Mouse (Mus musculus) spleen, adult 18-20 months (tissue): ENCODE data around the gene Cntd1.

Experiments used
- DNase-seq, 2 experiments: peaks; one replicate each; pipeline ENCODE4 v3.0.0; 2022; ENCODE audit warnings: mixed read lengths in 2 of 2

Gene Cntd1

GRCm38 (mm10) chr11:101278223-101279192 lies at the start of gene Cntd1, which contains the start of gene Coa3:
Gene Cntd1, plus strand, starts transcription at chr11:101279012.
Gene Coa3, minus strand, starts transcription at chr11:101279114.
- peak; percentile 62 to 70 for DNase-seq

DNA sequence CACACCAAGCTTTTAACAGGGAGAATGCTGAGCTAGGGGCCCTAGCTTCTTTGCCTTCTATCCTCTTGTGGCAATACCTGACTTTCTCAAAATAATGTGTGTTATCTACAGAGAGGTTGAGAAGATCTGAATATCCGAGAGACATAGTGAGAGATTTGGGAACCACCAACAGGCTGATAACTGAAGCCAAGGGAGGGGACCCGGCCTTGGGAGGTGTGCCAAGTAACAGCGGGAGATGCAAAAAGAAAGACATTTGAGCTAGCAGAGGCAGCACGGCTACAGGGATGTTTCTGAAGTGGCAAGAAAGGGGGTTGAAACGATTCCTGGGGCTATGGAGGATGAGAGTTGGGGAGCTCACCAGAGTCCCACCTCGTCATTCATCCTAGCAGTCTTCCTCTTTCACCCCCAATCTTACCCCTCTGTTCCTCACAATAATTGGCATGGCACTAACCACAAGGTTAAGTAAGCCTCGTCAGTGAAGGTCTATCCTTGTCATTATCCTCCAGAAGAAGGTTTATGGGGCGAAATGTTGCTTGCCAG lies 49.4 kb upstream of the Cntd1 start:
- DNase-seq: no peak

- DNase-seq: no peak
Measured at GRCm38 (mm10) chr11:101230061-101230511, 48.7 kb upstream of the Cntd1 start.

- DNase-seq: no peak
Measured at GRCm38 (mm10) chr11:101230526-101230925, 48.3 kb upstream of the Cntd1 start.

- DNase-seq: no peak
Measured at GRCm38 (mm10) chr11:101230991-101231871, 47.6 kb upstream of the Cntd1 start.

GRCm38 (mm10) chr11:101232010-101232839 lies 46.6 kb upstream of the Cntd1 start:
- no peak for DNase-seq

DNA sequence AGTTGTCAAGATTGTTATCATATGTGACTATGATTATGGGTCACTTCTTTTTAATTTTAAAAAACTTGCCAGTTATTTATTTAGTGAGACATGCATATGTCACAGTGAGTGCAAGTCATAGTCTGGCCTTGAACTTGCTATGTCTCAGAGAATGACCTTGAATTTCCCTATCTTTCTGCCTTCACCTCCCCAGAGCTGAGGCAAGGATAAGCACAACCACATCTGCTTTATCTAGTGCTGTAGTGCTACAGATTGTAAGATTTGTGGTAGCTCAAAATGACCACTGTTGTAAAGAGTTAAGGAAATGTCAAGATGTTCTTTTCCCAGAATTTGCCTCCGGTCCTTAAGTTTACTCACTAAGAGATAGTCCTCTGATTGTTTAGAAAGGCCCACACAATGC lies 45.6 kb upstream of the Cntd1 start:
- DNase-seq: no peak

GRCm38 (mm10) chr11:101234124-101234523 lies 44.7 kb upstream of the Cntd1 start:
- DNase-seq: no peak

GRCm38 (mm10) chr11:101235429-101235828 lies 43.4 kb upstream of the Cntd1 start:
- DNase-seq: no peak

- DNase-seq: no peak
Measured at GRCm38 (mm10) chr11:101236782-101237181, 42.0 kb upstream of the Cntd1 start.

GRCm38 (mm10) chr11:101238071-101238647 lies 40.7 kb upstream of the Cntd1 start:
- DNase-seq: no peak

- no peak for DNase-seq
Measured at GRCm38 (mm10) chr11:101245071-101245470, 33.7 kb upstream of the Cntd1 start.

DNA sequence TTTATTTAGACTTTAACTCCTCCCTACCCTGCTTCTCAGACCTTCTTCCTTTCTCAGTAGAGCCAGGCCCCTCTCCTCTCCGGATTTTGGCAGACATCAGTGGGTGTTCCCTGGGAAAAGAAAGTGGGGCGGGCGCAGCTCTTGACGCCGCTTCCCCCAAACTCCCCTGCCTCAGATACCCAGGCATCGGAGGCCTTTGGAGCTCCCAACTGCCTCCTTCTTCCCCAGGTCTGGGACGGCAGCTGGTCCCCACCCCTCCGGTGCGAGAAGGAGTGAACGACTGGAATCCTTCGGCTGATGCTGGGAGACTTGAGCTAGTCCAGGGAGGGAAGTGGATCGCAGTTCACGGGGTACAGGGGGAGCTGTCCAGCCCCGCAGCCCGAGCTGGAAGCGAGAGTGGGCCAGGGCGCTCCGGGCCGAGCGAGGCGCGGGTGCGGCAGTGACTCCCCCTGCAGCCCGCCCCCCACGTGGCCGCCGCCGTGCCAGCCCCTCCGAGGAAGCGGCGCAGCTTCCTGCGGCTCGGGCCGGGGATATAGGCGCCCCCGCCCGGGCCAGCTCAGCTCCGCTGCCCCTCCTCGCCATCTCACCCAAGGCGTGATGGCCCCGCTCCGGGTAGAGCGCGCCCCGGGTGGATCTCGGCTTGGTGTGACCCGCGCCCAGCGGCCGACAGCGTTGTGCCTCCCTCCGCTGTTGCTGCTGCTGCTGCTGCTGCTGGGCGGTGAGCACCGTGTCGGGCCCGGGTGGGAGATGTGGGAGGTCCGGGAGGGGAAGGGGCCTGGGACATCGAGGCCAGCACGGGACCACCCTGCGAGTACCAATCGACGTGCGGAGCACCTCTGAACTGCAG lies 32.7 kb upstream of the Cntd1 start, which contains the start of gene Ramp2:
Gene Ramp2, plus strand, starts transcription at position 174 of the 847 bp plus-strand sequence.
- no peak for DNase-seq

GRCm38 (mm10) chr11:101246702-101247012 lies 32.2 kb upstream of the Cntd1 start:
- no peak for DNase-seq

DNA sequence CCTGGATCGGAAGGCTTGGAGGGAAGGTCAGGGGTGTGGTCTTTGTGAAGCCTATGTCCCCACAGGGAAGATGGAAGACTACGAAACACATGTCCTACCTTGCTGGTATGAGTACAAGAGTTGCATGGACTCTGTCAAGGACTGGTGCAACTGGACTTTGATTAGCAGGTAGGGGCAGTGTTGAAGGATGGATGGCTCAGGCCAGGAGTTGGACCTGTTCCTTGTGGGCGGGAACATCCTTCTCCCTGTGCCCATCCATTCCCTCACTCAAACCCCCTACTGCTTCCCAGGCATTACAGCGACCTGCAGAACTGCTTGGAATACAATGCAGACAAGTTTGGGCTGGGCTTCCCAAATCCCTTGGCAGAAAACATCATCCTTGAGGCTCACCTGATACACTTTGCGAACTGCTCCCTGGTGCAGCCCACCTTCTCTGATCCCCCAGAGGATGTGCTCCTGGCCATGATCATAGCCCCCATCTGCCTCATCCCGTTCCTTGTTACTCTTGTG lies 31.2 kb upstream of the Cntd1 start:
- no peak for DNase-seq

DNA sequence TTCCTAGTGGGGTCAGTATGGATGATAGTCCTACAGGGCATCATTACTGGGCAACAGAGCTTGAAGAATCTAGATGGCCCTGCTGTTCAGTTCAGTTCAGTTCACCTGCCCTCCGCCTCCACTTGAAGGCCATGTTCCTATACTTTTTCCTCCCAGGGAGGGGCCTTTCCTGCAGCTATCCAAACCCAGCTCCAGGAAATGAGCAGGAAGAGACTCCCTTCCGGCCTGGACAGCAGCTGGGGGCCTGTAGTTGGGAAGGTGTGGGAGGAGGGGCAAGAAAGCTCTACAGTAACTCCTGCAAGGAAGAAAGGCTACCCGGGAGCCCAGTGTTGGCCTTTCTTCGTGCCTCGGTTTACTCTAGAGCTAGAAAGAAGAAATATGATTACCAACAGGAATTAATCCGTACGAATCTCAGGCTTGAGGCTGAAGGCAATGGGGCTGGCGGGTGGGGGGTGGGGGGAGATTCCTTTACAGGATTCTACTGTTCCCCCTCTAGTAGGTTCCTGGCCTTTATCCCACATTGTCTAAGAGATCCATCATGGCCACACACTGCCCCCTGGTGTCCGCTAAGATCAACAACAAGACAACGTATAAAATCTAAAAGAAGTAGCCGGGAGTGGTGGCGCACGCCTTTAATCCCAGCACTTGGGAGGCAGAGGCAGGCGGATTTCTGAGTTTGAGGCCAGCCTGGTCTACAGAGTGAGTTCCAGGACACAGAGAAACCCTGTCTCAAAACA lies 30.4 kb upstream of the Cntd1 start:
- peak; percentile 23 to 65 for DNase-seq

- DNase-seq: no peak
Measured at GRCm38 (mm10) chr11:101251031-101251430, 27.8 kb upstream of the Cntd1 start.

GRCm38 (mm10) chr11:101252941-101253340 lies 25.9 kb upstream of the Cntd1 start:
- DNase-seq: no peak

- peak; percentile 66 to 82 for DNase-seq
Measured at GRCm38 (mm10) chr11:101253613-101254389, 25.0 kb upstream of the Cntd1 start, which contains the start of gene Vps25. Gene Vps25, plus strand, starts transcription at chr11:101253707.
